Mouse (Mus musculus): ENCODE measurements around the gene Abhd17c. TPM values are rescaled to one million over a fixed set of nuclear protein-coding genes. Genes with fewer than 3 reads are reported as not detected.

Abhd17c gene
- polyA plus RNA-seq, 1 experiment from 2014 or later, result 135 TPM

DNA sequence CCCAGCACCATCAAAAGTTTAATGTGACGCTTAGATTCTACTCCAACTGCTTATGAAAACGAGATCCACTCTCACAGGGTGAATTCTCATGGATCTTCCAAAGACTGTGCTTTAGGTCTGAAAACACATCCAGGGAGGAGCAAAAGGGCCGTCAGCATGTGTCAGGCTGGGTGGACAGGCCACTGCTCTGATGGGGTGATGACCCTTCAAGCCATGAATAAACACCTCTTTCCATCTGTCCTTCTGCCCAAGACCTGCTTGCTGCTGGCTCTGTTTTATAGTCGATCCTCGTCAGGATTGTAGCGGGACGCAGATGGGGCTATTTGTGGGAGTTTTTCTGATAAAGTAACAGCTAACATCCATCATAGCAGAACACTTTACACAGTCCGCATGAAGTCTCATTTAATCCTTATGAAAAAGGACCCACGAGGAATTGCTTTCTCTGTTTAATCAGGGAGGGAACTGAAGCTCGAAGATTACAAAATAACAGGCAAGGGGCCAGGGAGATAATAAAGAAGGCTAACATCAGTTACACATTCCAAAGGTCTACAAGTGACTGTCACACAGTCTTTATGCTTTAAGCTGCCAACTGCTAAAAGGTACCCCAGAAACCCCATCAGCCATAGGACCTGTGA, 39.9 kb downstream of the Abhd17c start:
- Histone ChIP-seq H3K4me1 (replicated peaks; ENCODE audit: insufficient read depth, low read length) (peaks cover 9% of the 10 kb centered on the region; the same call in 1 of the 2 replicates), H3K9me3 (replicated peaks; ENCODE audit: low read length) (no peaks in the 10 kb centered on the region), H3K4me2 (ENCODE audit: low read length) (no peak overlapping the region), H3K27ac (no peak overlapping the region), H3K9ac (ENCODE audit: low read depth, low read length) (no peak overlapping the region), H3K4me3 (replicated peaks; ENCODE audit: low read depth, low read length) (no peak overlapping the region), H3K36me3 (ENCODE audit: insufficient read depth, low read length) (peaks cover 31% of the 10 kb centered on the region), H3K27me3 (ENCODE audit: insufficient read depth, low read length) (no peaks in the 10 kb centered on the region)
- WGBS, result 38% methylated on average over 10 of the region's 10 CpGs
- DNase-seq (ENCODE audit: low spot score), result no peak
- TF ChIP-seq CTCF (IDR thresholded peaks at IDR 0.05; ENCODE audit: low read depth), result no peak
- no peak for ATAC-seq (replicated peaks; ENCODE audit: low FRiP score, low read depth)

DNA sequence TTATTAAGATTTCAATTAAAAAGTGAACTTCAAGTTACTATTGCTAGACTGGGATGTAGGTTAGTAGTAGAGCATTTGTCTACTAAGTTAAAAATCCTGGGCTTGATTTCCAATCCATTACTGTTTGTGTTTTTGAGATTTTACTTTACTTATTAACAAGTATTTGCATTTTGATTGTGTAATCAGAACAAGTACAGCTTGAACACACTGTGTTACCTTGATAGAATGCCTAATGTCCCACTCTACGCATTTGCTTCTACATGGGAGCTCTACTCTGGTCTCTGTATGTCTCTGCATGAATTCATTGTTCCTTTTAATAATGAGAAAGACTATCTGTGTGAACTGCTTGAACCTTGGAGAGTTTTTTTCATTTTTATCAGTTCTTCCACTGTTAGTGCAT, 44.8 kb downstream of the Abhd17c start:
- TF ChIP-seq CTCF (IDR thresholded peaks at IDR 0.05; ENCODE audit: low read depth), result no peak
- Histone ChIP-seq H3K4me2 (ENCODE audit: low read length) (no peak overlapping the region), H3K9ac (ENCODE audit: low read depth, low read length) (no peak overlapping the region), H3K27me3 (ENCODE audit: insufficient read depth, low read length) (no peaks in the 10 kb centered on the region), H3K36me3 (ENCODE audit: insufficient read depth, low read length) (peaks cover 17% of the 10 kb centered on the region), H3K27ac (no peak overlapping the region), H3K9me3 (replicated peaks; ENCODE audit: low read length) (no peaks in the 10 kb centered on the region), H3K4me3 (replicated peaks; ENCODE audit: low read depth, low read length) (no peak overlapping the region), H3K4me1 (replicated peaks; ENCODE audit: insufficient read depth, low read length) (0 out of 2 replicates have a peak, but pooled peaks cover 3% of the 10 kb centered on the region)
- no peak for DNase-seq (ENCODE audit: low spot score)
- WGBS, result 87% methylated on average over 1 of the region's 1 CpGs
- ATAC-seq (replicated peaks; ENCODE audit: low FRiP score, low read depth), result no peak

DNA sequence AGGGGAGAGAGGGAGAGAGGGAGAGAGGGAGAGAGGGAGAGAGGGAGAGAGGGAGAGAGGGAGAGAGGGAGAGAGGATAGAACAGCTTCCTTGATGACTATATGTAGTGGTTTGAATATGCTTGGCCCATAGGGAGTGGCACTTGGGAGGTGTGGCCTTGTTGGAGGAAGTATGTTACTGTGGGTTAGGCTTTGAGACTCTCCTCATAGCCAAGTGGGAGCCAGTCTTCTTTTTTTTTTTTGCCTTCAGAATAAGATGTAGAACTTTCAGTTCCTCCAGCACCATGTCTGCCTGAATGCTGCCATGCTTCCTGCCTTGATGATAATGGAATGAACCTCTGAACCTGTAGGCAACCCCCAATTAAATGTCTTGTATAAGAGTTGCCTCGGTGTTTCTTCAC, 49.1 kb downstream of the Abhd17c start:
- Histone ChIP-seq H3K4me1 (replicated peaks; ENCODE audit: insufficient read depth, low read length) (no peaks in the 10 kb centered on the region), H3K9me3 (replicated peaks; ENCODE audit: low read length) (no peaks in the 10 kb centered on the region), H3K36me3 (ENCODE audit: insufficient read depth, low read length) (no peaks in the 10 kb centered on the region), H3K27ac (no peak overlapping the region), H3K4me3 (replicated peaks; ENCODE audit: low read depth, low read length) (no peak overlapping the region), H3K9ac (ENCODE audit: low read depth, low read length) (no peak overlapping the region), H3K4me2 (ENCODE audit: low read length) (no peak overlapping the region), H3K27me3 (ENCODE audit: insufficient read depth, low read length) (no peaks in the 10 kb centered on the region)
- ATAC-seq (replicated peaks; ENCODE audit: low FRiP score, low read depth) (no peak), DNase-seq (ENCODE audit: low spot score) (no peak)
- WGBS, result 98% methylated on average over 1 of the region's 1 CpGs
- TF ChIP-seq CTCF (IDR thresholded peaks at IDR 0.05; ENCODE audit: low read depth), result no peak

DNA sequence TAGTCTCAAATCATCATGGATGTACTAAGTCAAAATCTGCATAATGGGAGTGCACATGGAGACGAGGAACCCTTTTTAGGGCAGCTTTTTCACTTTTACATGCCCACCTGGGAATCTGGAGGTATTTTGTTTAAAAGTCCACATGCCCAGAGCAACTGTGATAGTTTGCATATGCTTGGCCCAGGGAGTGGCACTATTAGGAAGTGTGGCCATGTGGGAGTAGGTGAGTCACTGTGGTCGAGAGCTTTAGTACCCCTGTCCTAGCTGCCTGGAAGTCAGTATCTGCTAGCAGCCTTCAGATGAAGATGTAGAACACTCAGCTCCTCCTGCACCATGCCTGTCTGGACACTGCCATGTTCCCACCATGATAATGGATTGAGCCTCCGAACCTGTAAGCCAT, 51.0 kb downstream of the Abhd17c start:
- no peak for TF ChIP-seq CTCF (IDR thresholded peaks at IDR 0.05; ENCODE audit: low read depth)
- DNase-seq (ENCODE audit: low spot score), result no peak
- no peaks in the 10 kb centered on the region for H3K36me3 ChIP-seq (ENCODE audit: insufficient read depth, low read length)
- no peak overlapping the region for H3K9ac ChIP-seq (ENCODE audit: low read depth, low read length)
- H3K4me3 ChIP-seq (replicated peaks; ENCODE audit: low read depth, low read length), result no peak overlapping the region
- no peaks in the 10 kb centered on the region for H3K4me1 ChIP-seq (replicated peaks; ENCODE audit: insufficient read depth, low read length)
- H3K4me2 ChIP-seq (ENCODE audit: low read length), result no peak overlapping the region
- H3K27me3 ChIP-seq (ENCODE audit: insufficient read depth, low read length), result no peaks in the 10 kb centered on the region
- ATAC-seq (replicated peaks; ENCODE audit: low FRiP score, low read depth), result no peak
- H3K27ac ChIP-seq, result no peak overlapping the region
- H3K9me3 ChIP-seq (replicated peaks; ENCODE audit: low read length), result no peaks in the 10 kb centered on the region
- 74% methylated on average over 3 of the region's 3 CpGs for WGBS

DNA sequence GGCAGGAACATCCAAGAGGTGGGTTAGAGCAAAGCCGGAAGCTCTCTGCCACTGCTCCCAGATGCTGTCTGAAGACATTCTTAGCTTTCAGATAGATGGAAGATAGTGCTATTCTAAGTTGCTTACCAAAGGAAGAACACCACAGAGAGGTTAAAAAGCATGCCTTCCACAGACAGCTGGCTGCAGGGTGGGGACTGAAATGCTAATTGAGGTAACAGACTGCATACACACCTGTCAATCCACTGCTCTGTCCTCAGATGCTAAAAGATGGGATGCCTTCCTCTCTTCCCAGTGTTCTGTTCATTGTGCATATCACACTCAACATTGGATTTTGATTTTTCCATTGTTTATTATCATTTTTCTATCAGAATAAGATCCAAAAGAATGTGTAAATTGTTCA, 53.6 kb downstream of the Abhd17c start:
- Histone ChIP-seq H3K36me3 (ENCODE audit: insufficient read depth, low read length) (no peaks in the 10 kb centered on the region), H3K4me2 (ENCODE audit: low read length) (no peak overlapping the region), H3K27me3 (ENCODE audit: insufficient read depth, low read length) (no peaks in the 10 kb centered on the region), H3K9me3 (replicated peaks; ENCODE audit: low read length) (no peaks in the 10 kb centered on the region), H3K9ac (ENCODE audit: low read depth, low read length) (no peak overlapping the region), H3K4me3 (replicated peaks; ENCODE audit: low read depth, low read length) (no peak overlapping the region), H3K27ac (no peak overlapping the region), H3K4me1 (replicated peaks; ENCODE audit: insufficient read depth, low read length) (no peaks in the 10 kb centered on the region)
- DNase-seq (ENCODE audit: low spot score), result no peak
- 85% methylated on average over 1 of the region's 1 CpGs for WGBS
- TF ChIP-seq CTCF (IDR thresholded peaks at IDR 0.05; ENCODE audit: low read depth), result no peak
- no peak for ATAC-seq (replicated peaks; ENCODE audit: low FRiP score, low read depth)

DNA sequence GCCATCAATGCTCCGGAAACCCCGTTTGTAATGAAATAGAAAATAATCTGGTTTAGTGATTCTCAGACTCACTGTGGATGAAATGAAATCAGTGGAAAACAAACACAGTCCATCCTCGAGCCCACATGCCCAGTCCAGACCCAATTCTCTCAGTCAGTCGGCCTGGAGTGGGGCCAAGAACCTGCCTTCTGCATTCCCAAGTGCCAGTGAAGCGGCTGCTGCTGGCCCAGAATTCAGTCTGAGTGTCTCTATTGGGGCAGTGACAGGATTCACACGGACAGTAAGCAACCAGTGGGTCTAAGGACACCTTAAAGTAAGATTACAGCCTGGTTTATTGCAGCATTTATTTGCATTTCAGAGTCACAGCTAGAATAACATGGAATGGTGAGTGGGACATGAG, 55.2 kb downstream of the Abhd17c start:
- H3K4me3 ChIP-seq (replicated peaks; ENCODE audit: low read depth, low read length), result no peak overlapping the region
- DNase-seq (ENCODE audit: low spot score) (no peak), ATAC-seq (replicated peaks; ENCODE audit: low FRiP score, low read depth) (no peak)
- H3K9ac ChIP-seq (ENCODE audit: low read depth, low read length), result no peak overlapping the region
- no peaks in the 10 kb centered on the region for H3K27me3 ChIP-seq (ENCODE audit: insufficient read depth, low read length)
- 66% methylated on average over 6 of the region's 6 CpGs for WGBS
- no peak overlapping the region for H3K27ac ChIP-seq
- H3K36me3 ChIP-seq (ENCODE audit: insufficient read depth, low read length), result no peaks in the 10 kb centered on the region
- no peak for TF ChIP-seq CTCF (IDR thresholded peaks at IDR 0.05; ENCODE audit: low read depth)
- no peaks in the 10 kb centered on the region for H3K4me1 ChIP-seq (replicated peaks; ENCODE audit: insufficient read depth, low read length)
- no peaks in the 10 kb centered on the region for H3K9me3 ChIP-seq (replicated peaks; ENCODE audit: low read length)
- H3K4me2 ChIP-seq (ENCODE audit: low read length), result no peak overlapping the region

DNA sequence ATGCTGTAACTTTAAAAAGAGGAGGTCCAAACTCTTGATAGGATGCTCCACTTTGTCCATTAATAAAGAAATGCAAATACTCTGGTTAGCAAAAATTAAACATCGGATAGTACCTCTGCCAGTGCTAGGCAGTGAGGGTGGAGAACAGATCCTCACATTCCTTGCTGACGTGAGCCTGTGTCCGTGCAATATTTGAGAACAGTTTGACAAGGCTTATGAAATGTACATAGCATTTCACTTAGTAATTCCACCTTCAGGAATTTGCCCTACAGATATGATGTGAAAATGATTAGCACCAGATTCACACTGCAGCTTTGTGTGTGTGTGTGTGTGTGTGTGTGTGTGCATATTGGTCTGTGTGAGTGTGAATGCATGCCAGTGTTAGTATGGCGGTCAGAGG, 60.9 kb downstream of the Abhd17c start:
- TF ChIP-seq CTCF (IDR thresholded peaks at IDR 0.05; ENCODE audit: low read depth), result no peak
- WGBS, result 82% methylated on average over 4 of the region's 4 CpGs
- H3K27me3 ChIP-seq (ENCODE audit: insufficient read depth, low read length), result 0 out of 2 replicates have a peak, but pooled peaks cover 4% of the 10 kb centered on the region
- no peak for ATAC-seq (replicated peaks; ENCODE audit: low FRiP score, low read depth)
- H3K27ac ChIP-seq, result no peak overlapping the region
- H3K4me1 ChIP-seq (replicated peaks; ENCODE audit: insufficient read depth, low read length), result 0 out of 2 replicates have a peak, but pooled peaks cover under 1% of the 10 kb centered on the region
- H3K36me3 ChIP-seq (ENCODE audit: insufficient read depth, low read length), result no peaks in the 10 kb centered on the region
- no peaks in the 10 kb centered on the region for H3K9me3 ChIP-seq (replicated peaks; ENCODE audit: low read length)
- no peak overlapping the region for H3K4me2 ChIP-seq (ENCODE audit: low read length)
- H3K4me3 ChIP-seq (replicated peaks; ENCODE audit: low read depth, low read length), result no peak overlapping the region
- no peak overlapping the region for H3K9ac ChIP-seq (ENCODE audit: low read depth, low read length)
- DNase-seq (ENCODE audit: low spot score), result no peak
